Mouse (Mus musculus) cortical plate, adult 2 months (tissue): ENCODE measurements around the gene Crebbp.

Source experiments
- CTCF ChIP-seq: fragments of 200-500 bp; IDR thresholded peaks from 2 replicates; pipeline ENCODE4 v1.5.1; 2011; ENCODE audit warnings: mild to moderate bottlenecking, control low read depth, low read length; ENCODE audit not compliant: insufficient read depth; ENCODE audit errors: extremely low read depth
- POLR2A ChIP-seq: fragments of 200-500 bp; IDR thresholded peaks from 2 replicates; pipeline ENCODE4 v1.6.1; 2011; ENCODE audit warnings: mild to moderate bottlenecking, low read length, control low read depth; ENCODE audit not compliant: insufficient read depth; ENCODE audit errors: extremely low read depth

DNA sequence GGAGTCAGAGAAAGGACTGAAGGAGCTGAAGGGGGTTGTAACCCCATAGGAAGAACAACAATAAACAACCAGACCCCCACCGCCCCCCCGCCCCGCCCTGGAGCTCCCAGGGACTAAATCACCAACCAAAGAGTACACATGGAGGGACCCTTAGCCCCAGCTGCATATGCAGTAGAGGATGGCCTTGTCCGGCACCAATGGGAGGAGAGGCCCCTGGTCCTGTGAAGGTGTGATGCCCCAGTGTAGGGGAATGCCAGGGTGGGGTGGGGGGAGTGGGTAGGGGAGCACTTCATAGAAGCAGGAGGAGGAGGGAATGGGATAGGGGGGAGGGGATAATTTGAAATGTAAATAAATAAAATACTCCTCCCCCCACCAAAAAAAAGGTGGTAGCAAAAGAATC, 15.8 kb downstream of the Crebbp start:
- TF ChIP-seq POLR2A (no peak), CTCF (no peak)
